Mouse (Mus musculus) neural tube, embryonic 15.5 days (tissue): ENCODE measurements around the gene Cdkl5. TPM values are rescaled to one million over a fixed set of nuclear protein-coding genes. Genes with fewer than 3 reads are reported as not detected.

ENCODE experiments used
- ATAC-seq: fragments of 200-750 bp; cut with Nextera tagmentation; 2 replicates; pipeline ENCODE4 v1.8.0; 2017; ENCODE audit warnings: mild to moderate bottlenecking, moderate TSS enrichment, moderate library complexity; ENCODE audit not compliant: low FRiP score
- H3K27ac ChIP-seq: fragments of 300-500 bp; sonication (generic); replicated peaks from 2 replicates; pipeline ENCODE4 v1.5.1; 2015; ENCODE audit warnings: mild to moderate bottlenecking, inconsistent platforms
- H3K27me3 ChIP-seq: fragments of 300-500 bp; sonication (generic); replicated peaks from 2 replicates; pipeline ENCODE4 v1.6.1; 2015; ENCODE audit warnings: inconsistent platforms
- H3K36me3 ChIP-seq: fragments of 300-500 bp; sonication (generic); 2 replicates; pipeline ENCODE4 v1.6.1; 2015; ENCODE audit warnings: inconsistent platforms
- H3K4me1 ChIP-seq: fragments of 300-500 bp; sonication (generic); 2 replicates; pipeline ENCODE4 v1.6.1; 2015; ENCODE audit warnings: inconsistent platforms
- H3K4me2 ChIP-seq: fragments of 300-500 bp; sonication (generic); 2 replicates; pipeline ENCODE4 v1.6.1; 2015; ENCODE audit warnings: inconsistent platforms, mild to moderate bottlenecking, moderate library complexity
- H3K4me3 ChIP-seq: fragments of 300-500 bp; sonication (generic); replicated peaks from 2 replicates; pipeline ENCODE4 v1.5.1; 2015; ENCODE audit warnings: mild to moderate bottlenecking, inconsistent platforms
- H3K9ac ChIP-seq: fragments of 300-500 bp; sonication (generic); replicated peaks from 2 replicates; pipeline ENCODE4 v1.6.1; 2015; ENCODE audit warnings: mild to moderate bottlenecking, inconsistent platforms
- H3K9me3 ChIP-seq: fragments of 300-500 bp; sonication (generic); replicated peaks from 2 replicates; pipeline ENCODE4 v1.6.1; 2016; ENCODE audit warnings: inconsistent platforms
- WGBS: fragments of 180-500 bp; shearing (Covaris S2); methylation state at CpG from one replicate; pipeline ENCODE4 v1.1.7; 2015; ENCODE audit warnings: mixed read lengths; 5-methylcytosine and 5-hydroxymethylcytosine counted together
- polyA plus RNA-seq: library from polyadenylated mRNA; unstranded; fragments of >200 nt; fragmentation: Nextera tagmentation; extraction: Ambion mirVana; gene quantifications from 2 replicates; pipeline ENCODE4 v1.2.1, GENCODE M21; 2015

Cdkl5 gene
- polyA plus RNA-seq, 1 experiment from 2014 or later: 5.3 TPM

- Histone ChIP-seq H3K27me3 (peaks cover 13% of the 10 kb centered on the region), H3K4me2 (no peak overlapping the region), H3K9ac (no peak overlapping the region), H3K4me3 (no peak overlapping the region), H3K9me3 (no peaks in the 10 kb centered on the region), H3K4me1 (no peaks in the 10 kb centered on the region), H3K36me3 (no peaks in the 10 kb centered on the region), H3K27ac (no peak overlapping the region)
- 84% methylated on average over 4 of the region's 4 CpGs for WGBS
- no peak for ATAC-seq
Observed at GRCm38 (mm10) chrX:160906477-160906876, 88.0 kb downstream of the Cdkl5 start.

GRCm38 (mm10) chrX:160905913-160906312 lies 88.6 kb downstream of the Cdkl5 start:
- Histone ChIP-seq H3K4me3 (no peak overlapping the region), H3K27me3 (peaks cover 13% of the 10 kb centered on the region), H3K9ac (no peak overlapping the region), H3K36me3 (no peaks in the 10 kb centered on the region), H3K4me2 (no peak overlapping the region), H3K4me1 (no peaks in the 10 kb centered on the region), H3K27ac (no peak overlapping the region), H3K9me3 (no peaks in the 10 kb centered on the region)
- ATAC-seq: no peak
- 80% methylated on average over 4 of the region's 4 CpGs for WGBS

- H3K4me1 ChIP-seq: no peaks in the 10 kb centered on the region
- H3K4me2 ChIP-seq: no peak overlapping the region
- H3K9me3 ChIP-seq: no peaks in the 10 kb centered on the region
- H3K27me3 ChIP-seq: peaks cover 13% of the 10 kb centered on the region
- WGBS: 92% methylated on average over 2 of the region's 2 CpGs
- no peak overlapping the region for H3K9ac ChIP-seq
- H3K27ac ChIP-seq: no peak overlapping the region
- H3K4me3 ChIP-seq: no peak overlapping the region
- no peak for ATAC-seq
- H3K36me3 ChIP-seq: no peaks in the 10 kb centered on the region
Observed at GRCm38 (mm10) chrX:160905041-160905678, 89.3 kb downstream of the Cdkl5 start.

- no peaks in the 10 kb centered on the region for H3K4me1 ChIP-seq
- no peak overlapping the region for H3K4me2 ChIP-seq
- no peak overlapping the region for H3K4me3 ChIP-seq
- 0 out of 2 replicates have a peak, but pooled peaks cover 9% of the 10 kb centered on the region for H3K27me3 ChIP-seq
- ATAC-seq: no peak
- no peaks in the 10 kb centered on the region for H3K9me3 ChIP-seq
- no peak overlapping the region for H3K9ac ChIP-seq
- H3K27ac ChIP-seq: no peak overlapping the region
- 96% methylated on average over 2 of the region's 2 CpGs for WGBS
- H3K36me3 ChIP-seq: no peaks in the 10 kb centered on the region
Observed at GRCm38 (mm10) chrX:160901118-160901517, 93.4 kb downstream of the Cdkl5 start.

- Histone ChIP-seq H3K9me3 (no peaks in the 10 kb centered on the region), H3K36me3 (no peaks in the 10 kb centered on the region), H3K27me3 (peaks cover 3% of the 10 kb centered on the region; the same call in 1 of the 2 replicates), H3K4me2 (no peak overlapping the region), H3K4me1 (no peaks in the 10 kb centered on the region), H3K9ac (no peak overlapping the region), H3K27ac (no peak overlapping the region), H3K4me3 (no peak overlapping the region)
- no peak for ATAC-seq
- 68% methylated on average over 1 of the region's 1 CpGs for WGBS
Observed at GRCm38 (mm10) chrX:160892077-160892476, 102.4 kb downstream of the Cdkl5 start.

GRCm38 (mm10) chrX:160886301-160886700 lies 108.2 kb downstream of the Cdkl5 start:
- Histone ChIP-seq H3K4me2 (no peak overlapping the region), H3K36me3 (no peaks in the 10 kb centered on the region), H3K9me3 (no peaks in the 10 kb centered on the region), H3K9ac (no peak overlapping the region), H3K27me3 (peaks cover 3% of the 10 kb centered on the region; the same call in 1 of the 2 replicates), H3K4me3 (no peak overlapping the region), H3K4me1 (no peaks in the 10 kb centered on the region), H3K27ac (no peak overlapping the region)
- WGBS: 66% methylated on average over 2 of the region's 2 CpGs
- no peak for ATAC-seq

GRCm38 (mm10) chrX:160866576-160866975 lies 127.9 kb downstream of the Cdkl5 start:
- Histone ChIP-seq H3K36me3 (no peaks in the 10 kb centered on the region), H3K9me3 (no peaks in the 10 kb centered on the region), H3K9ac (no peak overlapping the region), H3K4me1 (no peaks in the 10 kb centered on the region), H3K27ac (no peak overlapping the region), H3K4me3 (no peak overlapping the region), H3K4me2 (no peak overlapping the region), H3K27me3 (peaks cover 13% of the 10 kb centered on the region)
- 85% methylated on average over 4 of the region's 4 CpGs for whole genome bisulfite sequencing
- no peak for ATAC-seq

- Histone ChIP-seq H3K9me3 (no peaks in the 10 kb centered on the region), H3K4me3 (no peak overlapping the region), H3K9ac (no peak overlapping the region), H3K27ac (no peak overlapping the region), H3K4me1 (no peaks in the 10 kb centered on the region), H3K36me3 (no peaks in the 10 kb centered on the region), H3K4me2 (no peak overlapping the region), H3K27me3 (peaks cover 13% of the 10 kb centered on the region)
- 66% methylated on average over 4 of the region's 4 CpGs for WGBS
- ATAC-seq: no peak
Observed at GRCm38 (mm10) chrX:160865022-160865421, 129.5 kb downstream of the Cdkl5 start.

GRCm38 (mm10) chrX:160863689-160864383 lies 130.7 kb downstream of the Cdkl5 start:
- Histone ChIP-seq H3K9me3 (no peaks in the 10 kb centered on the region), H3K27me3 (peaks cover 17% of the 10 kb centered on the region), H3K9ac (no peak overlapping the region), H3K4me2 (no peak overlapping the region), H3K4me3 (no peak overlapping the region), H3K4me1 (no peaks in the 10 kb centered on the region), H3K36me3 (no peaks in the 10 kb centered on the region), H3K27ac (no peak overlapping the region)
- no peak for ATAC-seq
- 46% methylated on average over 4 of the region's 4 CpGs for WGBS

GRCm38 (mm10) chrX:160808226-160808625 lies 186.3 kb downstream of the Cdkl5 start:
- Histone ChIP-seq H3K4me3 (no peak overlapping the region), H3K4me2 (no peak overlapping the region), H3K4me1 (no peaks in the 10 kb centered on the region), H3K27ac (no peak overlapping the region), H3K27me3 (peaks cover 5% of the 10 kb centered on the region; the same call in 1 of the 2 replicates), H3K36me3 (0 out of 2 replicates have a peak, but pooled peaks cover 4% of the 10 kb centered on the region), H3K9me3 (no peaks in the 10 kb centered on the region), H3K9ac (no peak overlapping the region)
- no peak for ATAC-seq
- 87% methylated on average over 7 of the region's 7 CpGs for WGBS

- H3K4me3 ChIP-seq: no peak overlapping the region
- H3K9me3 ChIP-seq: no peaks in the 10 kb centered on the region
- H3K4me1 ChIP-seq: no peaks in the 10 kb centered on the region
- no peak overlapping the region for H3K4me2 ChIP-seq
- no peak overlapping the region for H3K9ac ChIP-seq
- ATAC-seq: no peak
- H3K27me3 ChIP-seq: peaks cover 11% of the 10 kb centered on the region; the same call in 1 of the 2 replicates
- 0 out of 2 replicates have a peak, but pooled peaks cover 2% of the 10 kb centered on the region for H3K36me3 ChIP-seq
- H3K27ac ChIP-seq: no peak overlapping the region
- 81% methylated on average over 4 of the region's 4 CpGs for WGBS
Observed at GRCm38 (mm10) chrX:160804409-160805150, 189.9 kb downstream of the Cdkl5 start.
